Mouse (Mus musculus): ENCODE measurements around the gene Samhd1.

Samhd1 gene

GRCm38 (mm10) chr2:157095005-157095755, 39.9 kb downstream of the Samhd1 start:
- DNase-seq (ENCODE audit: low spot score), result peak; percentile 43

- DNase-seq (ENCODE audit: low spot score), result no peak
These were observed 43.0 kb downstream of the Samhd1 start for GRCm38 (mm10) chr2:157092024-157092423.

GRCm38 (mm10) chr2:157087536-157088317, 47.3 kb downstream of the Samhd1 start:
- DNase-seq (ENCODE audit: low spot score), result no peak

- DNase-seq (ENCODE audit: low spot score), result no peak
These were observed 48.3 kb downstream of the Samhd1 start, which contains the start of gene Tldc2 for GRCm38 (mm10) chr2:157086796-157087195. Gene Tldc2 (plus strand): TSS chr2:157087055.

GRCm38 (mm10) chr2:157084831-157085585, 50.1 kb downstream of the Samhd1 start:
- DNase-seq (ENCODE audit: low spot score), result no peak

GRCm38 (mm10) chr2:157081960-157082359, 53.1 kb downstream of the Samhd1 start:
- no peak for DNase-seq (ENCODE audit: low spot score)

- no peak for DNase-seq (ENCODE audit: low spot score)
These were observed 53.7 kb downstream of the Samhd1 start for GRCm38 (mm10) chr2:157081331-157081730.

- no peak for DNase-seq (ENCODE audit: low spot score)
These were observed 55.3 kb downstream of the Samhd1 start for GRCm38 (mm10) chr2:157079701-157080180.

GRCm38 (mm10) chr2:157078793-157079700, 56.0 kb downstream of the Samhd1 start, which contains the start of gene Soga1:
Gene Soga1 (minus strand): TSS chr2:157079254.
- DNase-seq (ENCODE audit: low spot score), result no peak

- DNase-seq (ENCODE audit: low spot score), result no peak
These were observed 56.8 kb downstream of the Samhd1 start for GRCm38 (mm10) chr2:157078059-157078792.

- DNase-seq (ENCODE audit: low spot score), result no peak
These were observed 57.4 kb downstream of the Samhd1 start for GRCm38 (mm10) chr2:157077641-157078058.

- no peak for DNase-seq (ENCODE audit: low spot score)
These were observed 57.9 kb downstream of the Samhd1 start for GRCm38 (mm10) chr2:157077160-157077559.

- DNase-seq (ENCODE audit: low spot score), result no peak
These were observed 58.5 kb downstream of the Samhd1 start for GRCm38 (mm10) chr2:157076585-157076984.

GRCm38 (mm10) chr2:157075685-157076084, 59.4 kb downstream of the Samhd1 start:
- DNase-seq (ENCODE audit: low spot score), result no peak

- no peak for DNase-seq (ENCODE audit: low spot score)
These were observed 59.8 kb downstream of the Samhd1 start for GRCm38 (mm10) chr2:157075226-157075625.

GRCm38 (mm10) chr2:157074772-157075171, 60.3 kb downstream of the Samhd1 start:
- no peak for DNase-seq (ENCODE audit: low spot score)

GRCm38 (mm10) chr2:157074186-157074724, 60.8 kb downstream of the Samhd1 start:
- DNase-seq (ENCODE audit: low spot score), result no peak

- no peak for DNase-seq (ENCODE audit: low spot score)
These were observed 61.5 kb downstream of the Samhd1 start for GRCm38 (mm10) chr2:157073378-157074052.

- no peak for DNase-seq (ENCODE audit: low spot score)
These were observed 62.6 kb downstream of the Samhd1 start for GRCm38 (mm10) chr2:157072316-157072990.

All from c-Kit-positive CD71-positive TER-119-positive erythroid progenitor cells, embryonic 14.5 days (primary cell).